Mouse (Mus musculus): ENCODE measurements around the gene Mgat4d. TPM values are rescaled to one million over a fixed set of nuclear protein-coding genes. Genes with fewer than 3 reads are reported as not detected.
"Not testable (repeated sequence)": the region's sequence is repeated elsewhere in the genome, so short reads cannot be mapped to it uniquely, and the experiment has no call there.

Gene Mgat4d
- polyA plus RNA-seq (2012; rRNA removed): not detected in 2 replicates

- Histone ChIP-seq H3K27ac (ENCODE audit: insufficient read depth, low read length) (no peak within 1 kb of the TSS), H3K27me3 (ENCODE audit: control insufficient read depth, insufficient read depth, low read length) (no peaks in the 10 kb centered on the region), H3K4me1 (ENCODE audit: control insufficient read depth, insufficient read depth, insufficient read length) (no peaks in the 10 kb centered on the region), H3K4me3 (ENCODE audit: extremely low read depth, insufficient read depth, insufficient read length) (no peak within 1 kb of the TSS), H3K36me3 (ENCODE audit: control insufficient read depth, insufficient read depth, low read length) (no peaks in the 10 kb centered on the region)
- 78% methylated on average over 18 of the region's 18 CpGs for WGBS
- no peak for TF ChIP-seq CTCF (IDR thresholded peaks at IDR 0.05; ENCODE audit: extremely low read depth, insufficient read depth, insufficient read length, insufficient replicate concordance)
- TF ChIP-seq POLR2A (IDR thresholded peaks at IDR 0.05; ENCODE audit: low read depth, low read length): no peak
- DNase-seq (ENCODE audit: low read depth in 1 of 2, low spot score in 2 of 2): no peak
These were observed at the start of gene Mgat4d for GRCm38 (mm10) chr8:83348263-83348662. Mgat4d (plus strand) TSS chr8:83348471.

GRCm38 (mm10) chr8:83300135-83300534 is 48.1 kb upstream of the Mgat4d start:
- H3K36me3 ChIP-seq (ENCODE audit: control insufficient read depth, insufficient read depth, low read length): no peaks in the 10 kb centered on the region
- H3K27me3 ChIP-seq (ENCODE audit: control insufficient read depth, insufficient read depth, low read length): no peaks in the 10 kb centered on the region
- no peak overlapping the region for H3K4me3 ChIP-seq (ENCODE audit: extremely low read depth, insufficient read depth, insufficient read length)
- DNase-seq (ENCODE audit: low read depth in 1 of 2, low spot score in 2 of 2): no peak
- TF ChIP-seq CTCF (IDR thresholded peaks at IDR 0.05; ENCODE audit: extremely low read depth, insufficient read depth, insufficient read length, insufficient replicate concordance) (peak; percentile 13; the same call in 1 of the 2 replicates), POLR2A (IDR thresholded peaks at IDR 0.05; ENCODE audit: low read depth, low read length) (no peak)
- no peak overlapping the region for H3K27ac ChIP-seq (ENCODE audit: insufficient read depth, low read length)
- 47% methylated on average over 1 of the region's 1 CpGs for WGBS
- no peaks in the 10 kb centered on the region for H3K4me1 ChIP-seq (ENCODE audit: control insufficient read depth, insufficient read depth, insufficient read length)

- no peaks in the 10 kb centered on the region for H3K4me1 ChIP-seq (ENCODE audit: control insufficient read depth, insufficient read depth, insufficient read length)
- no peaks in the 10 kb centered on the region for H3K27me3 ChIP-seq (ENCODE audit: control insufficient read depth, insufficient read depth, low read length)
- WGBS: 100% methylated on average over 1 of the region's 1 CpGs
- H3K36me3 ChIP-seq (ENCODE audit: control insufficient read depth, insufficient read depth, low read length): no peaks in the 10 kb centered on the region
- TF ChIP-seq POLR2A (IDR thresholded peaks at IDR 0.05; ENCODE audit: low read depth, low read length): no peak
- no peak overlapping the region for H3K27ac ChIP-seq (ENCODE audit: insufficient read depth, low read length)
- no peak for DNase-seq (ENCODE audit: low read depth in 1 of 2, low spot score in 2 of 2)
- no peak overlapping the region for H3K4me3 ChIP-seq (ENCODE audit: extremely low read depth, insufficient read depth, insufficient read length)
These were observed 43.3 kb upstream of the Mgat4d start for GRCm38 (mm10) chr8:83304946-83305345.

GRCm38 (mm10) chr8:83309836-83310235 is 38.4 kb upstream of the Mgat4d start:
- WGBS: 93% methylated on average over 6 of the region's 6 CpGs
- Histone ChIP-seq H3K4me1 (ENCODE audit: control insufficient read depth, insufficient read depth, insufficient read length) (no peaks in the 10 kb centered on the region), H3K4me3 (ENCODE audit: extremely low read depth, insufficient read depth, insufficient read length) (no peak overlapping the region), H3K27ac (ENCODE audit: insufficient read depth, low read length) (no peak overlapping the region), H3K36me3 (ENCODE audit: control insufficient read depth, insufficient read depth, low read length) (0 out of 2 replicates have a peak, but pooled peaks cover 1% of the 10 kb centered on the region), H3K27me3 (ENCODE audit: control insufficient read depth, insufficient read depth, low read length) (no peaks in the 10 kb centered on the region)
- no peak for DNase-seq (ENCODE audit: low read depth in 1 of 2, low spot score in 2 of 2)
- TF ChIP-seq CTCF (IDR thresholded peaks at IDR 0.05; ENCODE audit: extremely low read depth, insufficient read depth, insufficient read length, insufficient replicate concordance): no peak
- no peak for TF ChIP-seq POLR2A (IDR thresholded peaks at IDR 0.05; ENCODE audit: low read depth, low read length)

GRCm38 (mm10) chr8:83315084-83315483 is 33.2 kb upstream of the Mgat4d start:
- not testable (repeated sequence) for H3K4me3 ChIP-seq (ENCODE audit: extremely low read depth, insufficient read depth, insufficient read length); DNase-seq (ENCODE audit: low read depth in 1 of 2, low spot score in 2 of 2); H3K27ac ChIP-seq (ENCODE audit: insufficient read depth, low read length); H3K4me1 ChIP-seq (ENCODE audit: control insufficient read depth, insufficient read depth, insufficient read length); H3K27me3 ChIP-seq (ENCODE audit: control insufficient read depth, insufficient read depth, low read length)
- H3K36me3 ChIP-seq (ENCODE audit: control insufficient read depth, insufficient read depth, low read length): peaks cover 18% of the 10 kb centered on the region
- 87% methylated on average over 4 of the region's 4 CpGs for WGBS

- no peak for TF ChIP-seq CTCF (IDR thresholded peaks at IDR 0.05; ENCODE audit: extremely low read depth, insufficient read depth, insufficient read length, insufficient replicate concordance)
- TF ChIP-seq POLR2A (IDR thresholded peaks at IDR 0.05; ENCODE audit: low read depth, low read length): no peak
- H3K27me3 ChIP-seq (ENCODE audit: control insufficient read depth, insufficient read depth, low read length): no peaks in the 10 kb centered on the region
- WGBS: 94% methylated on average over 2 of the region's 2 CpGs
- H3K27ac ChIP-seq (ENCODE audit: insufficient read depth, low read length): no peak overlapping the region
- DNase-seq (ENCODE audit: low read depth in 1 of 2, low spot score in 2 of 2): no peak
- H3K4me3 ChIP-seq (ENCODE audit: extremely low read depth, insufficient read depth, insufficient read length): no peak overlapping the region
- H3K36me3 ChIP-seq (ENCODE audit: control insufficient read depth, insufficient read depth, low read length): peaks cover 20% of the 10 kb centered on the region
- H3K4me1 ChIP-seq (ENCODE audit: control insufficient read depth, insufficient read depth, insufficient read length): no peaks in the 10 kb centered on the region
These were observed 32.6 kb upstream of the Mgat4d start for GRCm38 (mm10) chr8:83315691-83316090.

GRCm38 (mm10) chr8:83320543-83320942 is 27.7 kb upstream of the Mgat4d start:
- H3K27me3 ChIP-seq (ENCODE audit: control insufficient read depth, insufficient read depth, low read length): no peaks in the 10 kb centered on the region
- no peak overlapping the region for H3K27ac ChIP-seq (ENCODE audit: insufficient read depth, low read length)
- no peak overlapping the region for H3K4me3 ChIP-seq (ENCODE audit: extremely low read depth, insufficient read depth, insufficient read length)
- no peak for DNase-seq (ENCODE audit: low read depth in 1 of 2, low spot score in 2 of 2)
- WGBS: 90% methylated on average over 3 of the region's 3 CpGs
- H3K36me3 ChIP-seq (ENCODE audit: control insufficient read depth, insufficient read depth, low read length): peaks cover 30% of the 10 kb centered on the region
- TF ChIP-seq CTCF (IDR thresholded peaks at IDR 0.05; ENCODE audit: extremely low read depth, insufficient read depth, insufficient read length, insufficient replicate concordance) (no peak), POLR2A (IDR thresholded peaks at IDR 0.05; ENCODE audit: low read depth, low read length) (no peak)
- no peaks in the 10 kb centered on the region for H3K4me1 ChIP-seq (ENCODE audit: control insufficient read depth, insufficient read depth, insufficient read length)

All from spleen, adult 2 months (tissue).